Comparison of ENCODE assay signal across 8 mouse cellular contexts in the genomic region with DNA sequence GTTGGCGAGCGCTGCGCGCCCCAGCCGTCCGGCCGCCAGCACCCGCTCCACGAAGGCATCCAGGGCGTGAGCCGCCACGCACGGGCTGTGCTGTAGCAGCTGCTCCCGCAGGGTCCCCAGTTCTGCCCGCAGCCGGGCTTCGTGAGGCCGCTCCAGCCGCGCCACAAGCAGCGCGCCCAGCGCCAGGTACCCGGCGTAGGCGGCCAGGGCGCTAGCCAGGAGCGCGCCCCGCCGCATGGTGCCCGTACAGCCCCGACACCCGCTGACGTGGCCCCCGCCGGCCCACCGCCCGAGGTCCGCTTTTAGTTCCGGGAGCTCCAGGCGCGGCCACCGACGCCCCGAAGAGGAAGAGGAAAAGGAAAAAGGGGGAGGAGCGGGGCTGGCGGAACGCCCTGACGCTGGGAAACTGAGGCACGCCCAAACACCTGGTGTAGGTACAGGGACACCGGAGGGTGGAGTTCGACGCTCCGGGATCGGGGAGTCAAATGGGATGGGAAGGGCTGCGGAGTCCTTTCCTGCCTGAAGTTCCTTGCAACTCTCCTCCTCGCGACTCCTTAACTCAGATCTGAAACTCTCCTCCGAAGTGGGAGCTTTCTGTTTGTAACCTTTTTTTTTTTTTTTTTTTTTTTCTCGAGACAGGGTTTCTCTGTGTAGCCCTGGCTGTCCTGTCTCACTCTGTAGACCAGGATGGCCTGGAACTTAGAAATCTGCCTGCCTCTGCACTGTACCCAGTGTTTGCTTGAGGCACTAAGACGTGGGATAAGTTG. TPM values are rescaled to one million over a fixed set of nuclear protein-coding genes. Genes with fewer than 3 reads are reported as not detected.
DNase-seq lines count a peak whose midpoint lies in the region; ATAC-seq and TF ChIP-seq lines count a peak whose summit lies in the region.

Kcnk6 (minus strand) TSS at position 269 of the 767 bp plus-strand sequence.

- H3K4me2 ChIP-seq in forebrain, postnatal 0 days (ENCODE audit: low read depth): peak within 1 kb of the TSS; percentile 86
- H3K4me2 ChIP-seq in hindbrain, embryonic 11.5 days (replicated peaks; ENCODE audit: low read depth, low read length): peak within 1 kb of the TSS; percentile 82
- H3K4me2 ChIP-seq in midbrain, embryonic 16.5 days (ENCODE audit: low read length): peak within 1 kb of the TSS; percentile 90

- H3K27ac ChIP-seq in MEL (ENCODE audit: control insufficient read depth, low read depth, low read length): no peak within 1 kb of the TSS
- H3K27ac ChIP-seq in forebrain, postnatal 0 days (ENCODE audit: low read depth, low read length): no peak within 1 kb of the TSS
- H3K27ac ChIP-seq in hindbrain, embryonic 11.5 days (ENCODE audit: low read depth, low read length): no peak within 1 kb of the TSS
- H3K27ac ChIP-seq in liver, adult 2 months (replicated peaks; ENCODE audit: insufficient read depth, low read depth, low read length): peak within 1 kb of the TSS; percentile 37
- no peak within 1 kb of the TSS for H3K27ac ChIP-seq in midbrain, embryonic 16.5 days (ENCODE audit: low read length)

- H3K9me3 ChIP-seq in MEL (replicated peaks; ENCODE audit: insufficient read depth, low read length): no peaks in the 10 kb centered on the region
- H3K9me3 ChIP-seq in forebrain, postnatal 0 days (ENCODE audit: low read length): no peaks in the 10 kb centered on the region
- H3K9me3 ChIP-seq in hindbrain, embryonic 11.5 days (ENCODE audit: control insufficient read depth, low read length): no peaks in the 10 kb centered on the region
- no peaks in the 10 kb centered on the region for H3K9me3 ChIP-seq in midbrain, embryonic 16.5 days (replicated peaks; ENCODE audit: control insufficient read depth, low read length, poor library complexity, severe bottlenecking)

- no peak for TF ChIP-seq EP300 in MEL (IDR thresholded peaks at IDR 0.05; ENCODE audit: low read depth in 1 of 2, low read length in 2 of 2)

- peaks cover 0 to 6% of the 10 kb centered on the region in 2 experiments; a peak in 2 of 4 replicates for H3K36me3 ChIP-seq in MEL (ENCODE audit: control insufficient read depth in 1 of 2, insufficient read depth in 2 of 2, low read length in 2 of 2)
- no peaks in the 10 kb centered on the region for H3K36me3 ChIP-seq in forebrain, postnatal 0 days (ENCODE audit: insufficient read depth)
- no peaks in the 10 kb centered on the region for H3K36me3 ChIP-seq in hindbrain, embryonic 11.5 days (ENCODE audit: control insufficient read depth, insufficient read depth, low read length)
- H3K36me3 ChIP-seq in liver, adult 2 months (ENCODE audit: control insufficient read depth, insufficient read depth, low read length): no peaks in the 10 kb centered on the region
- H3K36me3 ChIP-seq in midbrain, embryonic 16.5 days (ENCODE audit: control insufficient read depth, insufficient read depth, low read length): no peaks in the 10 kb centered on the region

- TF ChIP-seq CTCF in MEL (IDR thresholded peaks at IDR 0.05 in 2 of 3, conservative IDR thresholded peaks at IDR 0.05 in 1 of 3; ENCODE audit: control insufficient read depth in 1 of 3, insufficient read depth in 1 of 3, low read depth in 2 of 3, low read length in 3 of 3, poor library complexity in 1 of 3, severe bottlenecking in 1 of 3): no peak
- no peak for TF ChIP-seq CTCF in forebrain, postnatal 0 days (IDR thresholded peaks at IDR 0.05; ENCODE audit: low read depth)
- no peak for TF ChIP-seq CTCF in liver, adult 2 months (IDR thresholded peaks at IDR 0.05; ENCODE audit: low read depth, low read length)

- peak within 1 kb of the TSS; percentile 62 to 67 for H3K4me3 ChIP-seq in MEL (ENCODE audit: control insufficient read depth in 1 of 2, insufficient read depth in 1 of 2, low read depth in 2 of 2, low read length in 2 of 2)
- peak within 1 kb of the TSS; percentile 40 for H3K4me3 ChIP-seq in forebrain, postnatal 0 days (ENCODE audit: low read depth, low read length)
- peak within 1 kb of the TSS; percentile 39 for H3K4me3 ChIP-seq in hindbrain, embryonic 11.5 days (ENCODE audit: low read depth, low read length)
- H3K4me3 ChIP-seq in liver, adult 2 months (ENCODE audit: insufficient read depth, low read depth, low read length): peak within 1 kb of the TSS; percentile 71
- peak within 1 kb of the TSS; percentile 47 for H3K4me3 ChIP-seq in midbrain, embryonic 16.5 days (ENCODE audit: low read depth, low read length)

- ATAC-seq in forebrain, postnatal 0 days: no peak
- ATAC-seq in hindbrain, embryonic 11.5 days (ENCODE audit: low FRiP score): peak; percentile 45; the same call in 1 of the 2 replicates
- ATAC-seq in midbrain, embryonic 16.5 days: peak; percentile 55; the same call in 1 of the 2 replicates

- DNase-seq in embryo, embryonic 11 days: peak; percentile 47
- DNase-seq in embryo, embryonic 10 days (ENCODE audit: low spot score): no peak
- DNase-seq in MEL (ENCODE audit: low read depth, low spot score): peak; percentile 52
- DNase-seq in forebrain, postnatal 0 days: no peak
- peak; percentile 43 for DNase-seq in hindbrain, embryonic 11.5 days (ENCODE audit: low spot score)
- DNase-seq in liver, adult 2 months (ENCODE audit: extremely low read depth, low read depth, low spot score): no peak
- no peak for DNase-seq in left cerebral cortex, adult 11 months (ENCODE audit: low spot score)

- H3K9ac ChIP-seq in MEL (ENCODE audit: control insufficient read depth, low read depth, low read length, poor library complexity, severe bottlenecking): peak within 1 kb of the TSS; percentile 56
- peak within 1 kb of the TSS; percentile 26 for H3K9ac ChIP-seq in forebrain, postnatal 0 days
- H3K9ac ChIP-seq in hindbrain, embryonic 11.5 days (ENCODE audit: low read depth, low read length): peak within 1 kb of the TSS; percentile 45
- H3K9ac ChIP-seq in liver, adult 2 months (ENCODE audit: low read depth, low read length): peak within 1 kb of the TSS; percentile 85
- peak within 1 kb of the TSS; percentile 71 for H3K9ac ChIP-seq in midbrain, embryonic 16.5 days (ENCODE audit: low read depth, low read length)

- H3K4me1 ChIP-seq in MEL (ENCODE audit: control insufficient read depth in 1 of 2, insufficient read depth in 2 of 2, low read length in 2 of 2): peaks cover 7 to 23% of the 10 kb centered on the region in 2 experiments
- no peaks in the 10 kb centered on the region for H3K4me1 ChIP-seq in forebrain, postnatal 0 days (ENCODE audit: insufficient read depth)
- H3K4me1 ChIP-seq in hindbrain, embryonic 11.5 days (replicated peaks; ENCODE audit: control insufficient read depth, insufficient read depth, low read length): no peaks in the 10 kb centered on the region; the same call in 1 of the 2 replicates
- H3K4me1 ChIP-seq in liver, adult 2 months (ENCODE audit: control insufficient read depth, insufficient read depth, low read length): no peaks in the 10 kb centered on the region; the same call in 1 of the 2 replicates
- H3K4me1 ChIP-seq in midbrain, embryonic 16.5 days (ENCODE audit: control insufficient read depth, insufficient read depth, low read length): peaks cover 7% of the 10 kb centered on the region

- H3K79me2 ChIP-seq in MEL (ENCODE audit: control insufficient read depth, insufficient read depth, low read length, poor library complexity): no peaks in the 10 kb centered on the region; the same call in 1 of the 2 replicates
- H3K79me2 ChIP-seq in liver, adult 2 months (ENCODE audit: control insufficient read depth, insufficient read depth, low read length): no peaks in the 10 kb centered on the region; the same call in 1 of the 2 replicates

- H3K27me3 ChIP-seq in MEL (ENCODE audit: control insufficient read depth in 1 of 2, insufficient read depth in 2 of 2, low read length in 2 of 2): no peaks in the 10 kb centered on the region
- peaks cover 13% of the 10 kb centered on the region for H3K27me3 ChIP-seq in forebrain, postnatal 0 days (ENCODE audit: insufficient read depth, low read length)
- peaks cover 25% of the 10 kb centered on the region for H3K27me3 ChIP-seq in hindbrain, embryonic 11.5 days (ENCODE audit: control insufficient read depth, insufficient read depth, low read length)
- H3K27me3 ChIP-seq in liver, adult 2 months (ENCODE audit: control insufficient read depth, insufficient read depth, low read length): no peaks in the 10 kb centered on the region
- H3K27me3 ChIP-seq in midbrain, embryonic 16.5 days (ENCODE audit: control insufficient read depth, insufficient read depth, low read depth, low read length): peaks cover 30% of the 10 kb centered on the region

- TF ChIP-seq RAD21 in MEL (IDR thresholded peaks at IDR 0.05; ENCODE audit: low read depth, low read length): no peak

- WGBS in forebrain, postnatal 0 days: 1% methylated on average over 50 of the region's 62 CpGs
- 1% methylated on average over 62 of the region's 62 CpGs for WGBS in hindbrain, embryonic 11.5 days
- 4% methylated on average over 59 of the region's 62 CpGs for WGBS in liver, adult 2 months
- WGBS in midbrain, embryonic 16.5 days: 1% methylated on average over 48 of the region's 62 CpGs

- no peak for TF ChIP-seq POLR2A in MEL (IDR thresholded peaks at IDR 0.05; ENCODE audit: control insufficient read depth in 1 of 2, insufficient read depth in 1 of 2, low read depth in 1 of 2, low read length in 2 of 2, poor library complexity in 1 of 2)
- no peak for TF ChIP-seq POLR2A in liver, adult 2 months (IDR thresholded peaks at IDR 0.05; ENCODE audit: extremely low read depth, insufficient read depth, low read length)

TF ChIP-seq in MEL, 35 proteins besides CTCF, POLR2A, EP300 and RAD21:
- TF ChIP-seq POLR2AphosphoS2 (IDR thresholded peaks at IDR 0.05; ENCODE audit: low read length) (no peak), ELF1 (IDR thresholded peaks at IDR 0.05; ENCODE audit: low read depth, low read length) (0 out of 2 replicates have a peak, but pooled peaks have one; percentile 13), SIN3A (IDR thresholded peaks at IDR 0.05; ENCODE audit: low read length) (peak; percentile 25; the same call in 1 of the 2 replicates), ZNF384 (IDR thresholded peaks at IDR 0.05; ENCODE audit: low read depth, low read length) (peak; percentile 77), USF2 (IDR thresholded peaks at IDR 0.05; ENCODE audit: borderline replicate concordance in 1 of 2, insufficient read depth in 1 of 2, low read depth in 1 of 2, low read length in 2 of 2) (no peak)

RNA-seq across cellular contexts. Expression of gene Kcnk6, which starts in this region (rescaled TPM):
- total RNA-seq in MEL (2012; rRNA removed): 1.4 and 2.0 TPM in 2 replicates
- polyA plus RNA-seq in MEL (2012; ENCODE audit: insufficient read depth in 1 of 2, insufficient read length in 2 of 2, low read depth in 1 of 2, low replicate concordance in 2 of 2, missing spikeins in 1 of 2): 1 to 10 TPM in 1 of 2 experiments, not detected in 1; 5.2 TPM
- 1.7 and 6.1 TPM in 2 replicates for total RNA-seq in forebrain, postnatal 0 days (2014; rRNA removed)
- 0.88 and 0.97 TPM in 2 replicates for polyA plus RNA-seq in forebrain, postnatal 0 days (2015; fragmentation: Nextera tagmentation; extraction: Ambion mirVana)
- polyA plus RNA-seq in hindbrain, embryonic 11.5 days (2014; fragmentation: Nextera tagmentation; extraction: Ambion mirVana): 0.32 TPM in 2 replicates
- total RNA-seq in liver, adult 2 months (2014; rRNA removed): 1.7 and 2.0 TPM in 2 replicates
- polyA plus RNA-seq in liver, adult 2 months (2012; rRNA removed): 3.3 and 5.3 TPM in 2 replicates
- 1.1 and 1.7 TPM in 2 replicates for polyA plus RNA-seq in midbrain, embryonic 16.5 days (2015; fragmentation: Nextera tagmentation; extraction: Ambion mirVana)

Comparison
In these comparisons a context has a peak if more than half of its experiments do, and no peak if none do; other contexts are left out.
1. DNase-seq: peak in embryo, embryonic 11 days (single experiment) and MEL (single experiment); none in embryo, embryonic 10 days (single experiment), forebrain, postnatal 0 days (single experiment), liver, adult 2 months (single experiment) and left cerebral cortex, adult 11 months (single experiment).
2. Peak in DNase-seq, ATAC-seq, H3K4me3 ChIP-seq, H3K9ac ChIP-seq and H3K4me2 ChIP-seq in hindbrain, embryonic 11.5 days; RNA of the gene not detected or under 1 TPM.
3. H3K9ac ChIP-seq: peak in every context shown above with its lines; median percentile 85 in liver, adult 2 months; 71 in midbrain, embryonic 16.5 days; 56 in MEL; 45 in hindbrain, embryonic 11.5 days; 26 in forebrain, postnatal 0 days.
4. Peak in every context shown above with its lines, with median percentiles within 50 percentile points of each other: H3K4me3 ChIP-seq and H3K4me2 ChIP-seq.